Mouse (Mus musculus): ENCODE results near the gene Usp48. TPM values are rescaled to one million over a fixed set of nuclear protein-coding genes. Genes with fewer than 3 reads are reported as not detected.

Gene Usp48
- polyA plus RNA-seq, 1 experiment: 25.2 TPM

DNA sequence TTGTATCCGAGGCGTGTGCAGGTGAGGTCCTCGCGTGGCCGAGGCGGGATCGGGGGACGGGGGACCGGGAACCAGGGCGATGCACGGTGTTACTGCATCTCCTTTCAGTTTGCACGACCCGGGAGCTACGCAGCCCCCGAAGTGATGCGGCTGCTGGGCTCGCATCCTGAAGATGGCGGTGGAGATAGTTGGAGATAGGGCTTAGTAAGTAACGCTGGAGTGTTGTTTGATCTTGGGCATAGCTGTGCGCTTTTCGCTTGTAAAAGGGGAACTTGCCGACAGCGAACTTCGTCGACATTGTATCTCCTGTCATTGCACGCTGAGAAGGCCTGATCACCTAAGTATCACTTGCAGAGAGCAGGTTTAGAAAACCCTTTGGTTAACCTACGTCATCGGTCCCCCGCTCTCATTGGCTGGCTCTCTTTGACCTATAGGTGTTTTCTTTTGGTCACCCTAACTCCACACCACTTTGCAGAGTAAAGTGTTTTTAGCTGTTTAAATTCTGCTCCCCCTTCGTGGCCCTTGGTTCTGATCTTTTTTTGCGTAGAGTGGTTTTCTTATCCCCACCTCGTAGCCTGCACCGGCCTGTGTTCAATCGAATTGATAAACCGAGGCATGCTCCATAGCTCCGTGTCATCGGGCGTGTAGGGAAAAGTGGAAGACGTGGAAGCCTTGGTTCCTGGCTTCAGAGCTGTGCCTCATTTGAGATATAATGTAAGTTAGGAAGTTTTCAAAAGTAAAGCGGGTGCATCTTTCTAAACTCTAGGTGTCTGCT is 1.1 kb downstream of the Usp48 start:
- peak overlapping the region; percentile 54 for H3K27ac ChIP-seq (replicated peaks; ENCODE audit: low read depth, low read length)
- H3K4me3 ChIP-seq (ENCODE audit: insufficient read depth, low read depth, low read length): peak overlapping the region; percentile 92

DNA sequence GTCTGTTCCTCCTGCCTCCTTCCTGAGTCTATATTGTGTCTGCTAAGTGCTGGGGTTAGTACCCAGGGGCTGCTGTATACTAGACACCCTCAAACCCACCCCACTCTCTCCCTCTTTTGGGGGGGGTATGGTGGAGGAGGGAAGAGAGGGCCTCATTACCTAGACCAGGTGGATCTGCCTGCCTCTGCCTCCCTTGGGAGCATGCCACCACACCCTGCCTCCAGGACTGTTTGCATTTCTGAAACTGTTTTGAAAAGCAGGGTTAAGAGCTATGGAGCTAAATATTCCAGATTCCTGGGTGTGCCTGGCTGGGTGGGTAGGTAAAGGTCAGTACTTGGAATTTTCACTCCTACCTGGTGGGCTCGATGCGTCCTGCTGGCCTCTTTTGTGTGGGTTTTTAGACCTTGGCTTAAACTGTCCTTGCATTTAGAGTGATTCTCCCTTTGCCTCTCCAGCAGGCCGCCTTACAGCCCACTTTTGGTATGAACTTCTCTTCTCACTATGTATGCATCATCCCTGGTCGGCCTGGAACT is 3.6 kb downstream of the Usp48 start:
- Histone ChIP-seq H3K4me3 (ENCODE audit: insufficient read depth, low read depth, low read length) (no peak overlapping the region), H3K4me1 (ENCODE audit: control insufficient read depth, insufficient read depth, insufficient read length, low read length) (peaks cover 19% of the 10 kb centered on the region), H3K27ac (replicated peaks; ENCODE audit: low read depth, low read length) (no peak overlapping the region)

More for the DNA sequence above, 1.1 kb downstream of the Usp48 start:
- H3K4me1 ChIP-seq (ENCODE audit: control insufficient read depth, insufficient read depth, insufficient read length, low read length): peaks cover 19% of the 10 kb centered on the region

DNA sequence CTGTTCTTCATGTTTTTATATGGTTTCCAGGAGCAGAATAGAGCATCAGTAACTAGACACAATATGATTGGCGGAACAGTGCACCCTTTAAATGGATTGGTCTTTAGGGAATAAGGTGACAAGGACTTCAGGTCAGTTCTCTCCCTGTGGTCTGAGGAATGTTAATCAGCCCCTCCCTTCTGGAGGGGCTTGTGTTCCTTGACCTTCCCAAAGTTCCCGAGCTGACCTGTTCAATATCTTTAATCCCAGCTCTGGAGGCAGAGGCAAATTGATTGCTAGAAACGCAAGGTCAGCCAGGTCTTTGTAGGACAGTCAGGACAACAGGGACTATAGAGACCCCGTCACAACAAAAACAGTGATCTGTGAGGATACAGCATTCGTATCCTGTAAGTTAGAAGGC is 5.0 kb downstream of the Usp48 start:
- no peak overlapping the region for H3K4me3 ChIP-seq (ENCODE audit: insufficient read depth, low read depth, low read length)

GRCm38 (mm10) chr4:137603449-137604171 is 10.1 kb downstream of the Usp48 start:
- peaks cover 5% of the 10 kb centered on the region; the same call in 1 of the 2 replicates for H3K4me1 ChIP-seq (ENCODE audit: control insufficient read depth, insufficient read depth, insufficient read length, low read length)
- H3K27ac ChIP-seq (replicated peaks; ENCODE audit: low read depth, low read length): no peak overlapping the region
- H3K4me3 ChIP-seq (ENCODE audit: insufficient read depth, low read depth, low read length): no peak overlapping the region

More for the DNA sequence above, 5.0 kb downstream of the Usp48 start:
- peaks cover 19% of the 10 kb centered on the region for H3K4me1 ChIP-seq (ENCODE audit: control insufficient read depth, insufficient read depth, insufficient read length, low read length)
- no peak overlapping the region for H3K27ac ChIP-seq (replicated peaks; ENCODE audit: low read depth, low read length)

- Histone ChIP-seq H3K4me3 (ENCODE audit: insufficient read depth, low read depth, low read length) (no peak overlapping the region), H3K4me1 (ENCODE audit: control insufficient read depth, insufficient read depth, insufficient read length, low read length) (peaks cover 6% of the 10 kb centered on the region; the same call in 1 of the 2 replicates), H3K27ac (replicated peaks; ENCODE audit: low read depth, low read length) (no peak overlapping the region)
These were observed 13.5 kb downstream of the Usp48 start for GRCm38 (mm10) chr4:137607023-137607422.

DNA sequence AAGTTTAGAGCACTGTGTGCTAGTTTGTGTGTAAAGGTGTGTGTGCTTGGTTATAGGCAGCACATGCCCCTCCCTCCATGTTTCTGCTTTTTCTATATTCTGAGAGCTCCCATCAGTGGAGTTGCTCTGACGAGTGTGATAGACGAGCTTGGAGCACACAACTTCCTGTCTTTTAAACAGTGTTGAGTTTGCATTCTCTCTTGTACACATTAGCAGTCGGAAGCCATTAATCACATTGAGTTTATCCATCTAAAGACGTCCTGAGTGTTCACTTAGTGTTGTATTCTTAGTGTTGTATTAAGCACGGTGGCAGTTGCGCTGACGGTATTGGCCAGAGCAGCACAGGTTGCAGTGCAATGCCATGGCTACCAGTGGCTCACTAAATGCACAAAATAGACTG is 15.7 kb downstream of the Usp48 start:
- H3K4me3 ChIP-seq (ENCODE audit: insufficient read depth, low read depth, low read length): no peak overlapping the region
- H3K4me1 ChIP-seq (ENCODE audit: control insufficient read depth, insufficient read depth, insufficient read length, low read length): peaks cover 6% of the 10 kb centered on the region; the same call in 1 of the 2 replicates
- peak overlapping the region; percentile 70 for H3K27ac ChIP-seq (replicated peaks; ENCODE audit: low read depth, low read length)

DNA sequence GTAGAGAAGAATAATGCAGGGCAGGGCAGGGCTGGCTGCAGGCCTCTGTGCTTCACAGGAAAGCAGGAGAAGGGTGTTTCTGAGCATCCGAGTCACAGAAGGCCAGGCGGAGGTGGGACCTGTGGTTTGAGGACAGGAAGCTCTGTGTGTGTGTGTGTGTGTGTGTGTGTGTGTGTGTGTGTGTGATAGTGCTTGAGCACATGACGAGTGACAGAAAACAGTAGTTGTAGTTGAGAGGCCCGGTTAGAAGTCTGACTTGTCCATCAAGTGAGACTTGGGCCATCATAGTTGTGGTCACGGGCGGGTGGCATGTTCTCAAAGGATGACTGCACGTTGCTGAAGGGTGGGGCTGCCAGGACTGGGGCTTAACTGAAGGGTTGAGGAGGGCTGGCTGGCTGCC is 16.1 kb downstream of the Usp48 start:
- Histone ChIP-seq H3K4me1 (ENCODE audit: control insufficient read depth, insufficient read depth, insufficient read length, low read length) (peaks cover 6% of the 10 kb centered on the region; the same call in 1 of the 2 replicates), H3K4me3 (ENCODE audit: insufficient read depth, low read depth, low read length) (no peak overlapping the region), H3K27ac (replicated peaks; ENCODE audit: low read depth, low read length) (peak overlapping the region; percentile 70)

- Histone ChIP-seq H3K4me1 (ENCODE audit: control insufficient read depth, insufficient read depth, insufficient read length, low read length) (peaks cover 6% of the 10 kb centered on the region; the same call in 1 of the 2 replicates), H3K4me3 (ENCODE audit: insufficient read depth, low read depth, low read length) (no peak overlapping the region), H3K27ac (replicated peaks; ENCODE audit: low read depth, low read length) (peak overlapping the region; percentile 70)
These were observed 16.7 kb downstream of the Usp48 start for GRCm38 (mm10) chr4:137610256-137610655.

GRCm38 (mm10) chr4:137622847-137623246 is 29.3 kb downstream of the Usp48 start:
- H3K27ac ChIP-seq (replicated peaks; ENCODE audit: low read depth, low read length): no peak overlapping the region
- no peak overlapping the region for H3K4me3 ChIP-seq (ENCODE audit: insufficient read depth, low read depth, low read length)
- no peaks in the 10 kb centered on the region for H3K4me1 ChIP-seq (ENCODE audit: control insufficient read depth, insufficient read depth, insufficient read length, low read length)

DNA sequence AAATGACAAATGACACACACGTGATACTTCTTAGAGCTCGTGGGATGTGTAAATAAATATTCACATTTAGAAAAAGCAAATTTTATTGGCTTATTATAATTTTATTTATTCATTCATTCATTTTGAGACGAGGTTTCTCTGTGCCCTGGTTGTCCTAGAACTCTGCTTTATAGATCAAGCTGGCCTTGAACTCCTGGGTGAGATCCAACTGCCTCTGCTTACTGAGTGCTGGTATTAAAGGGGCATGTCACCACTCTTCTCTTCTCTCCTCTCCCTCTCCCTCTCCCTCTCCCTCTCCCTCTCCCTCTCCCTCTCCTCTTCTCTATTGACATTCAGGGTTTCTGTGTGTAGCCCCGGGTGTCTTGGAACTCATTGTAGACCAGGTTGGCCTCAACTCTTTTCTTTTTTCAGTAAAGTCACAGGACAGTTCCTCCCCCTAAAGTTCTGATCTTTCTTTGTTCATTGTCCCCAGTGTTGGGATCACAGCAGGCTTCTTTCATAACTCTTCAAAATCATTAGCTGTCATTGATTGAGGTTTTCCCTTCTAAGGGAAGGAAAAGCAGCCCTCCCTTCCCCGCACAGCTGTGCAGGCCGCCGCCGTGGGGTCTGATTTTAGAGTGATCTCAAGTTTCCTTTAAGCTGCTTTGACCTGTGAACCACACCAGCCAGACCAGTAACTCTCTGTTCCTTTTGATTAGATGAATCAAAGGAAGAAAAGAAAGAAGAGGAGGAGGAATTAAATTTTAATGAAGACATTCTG is 34.1 kb downstream of the Usp48 start:
- H3K27ac ChIP-seq (replicated peaks; ENCODE audit: low read depth, low read length): no peak overlapping the region
- peaks cover 8% of the 10 kb centered on the region for H3K4me1 ChIP-seq (ENCODE audit: control insufficient read depth, insufficient read depth, insufficient read length, low read length)
- H3K4me3 ChIP-seq (ENCODE audit: insufficient read depth, low read depth, low read length): no peak overlapping the region

DNA sequence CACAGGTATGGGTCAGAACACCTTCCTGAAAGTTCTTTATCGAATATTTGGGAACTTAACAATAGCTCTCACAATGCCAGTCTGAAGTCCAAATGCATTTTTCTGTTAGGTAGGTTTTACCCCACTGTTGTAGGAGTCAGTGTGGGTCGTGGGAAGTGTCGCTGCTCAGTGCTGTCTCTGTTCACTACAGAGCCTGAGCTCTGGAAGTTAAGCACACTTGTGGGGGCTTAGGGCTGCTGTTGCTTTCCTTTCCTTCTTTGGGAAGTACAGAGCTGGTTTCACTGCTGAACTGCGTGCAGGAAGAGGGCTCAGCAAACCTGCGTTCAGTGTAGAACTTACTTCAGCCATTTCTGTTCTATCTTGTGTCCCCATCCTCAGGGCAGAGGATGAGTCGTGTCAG is 34.8 kb downstream of the Usp48 start:
- H3K4me1 ChIP-seq (ENCODE audit: control insufficient read depth, insufficient read depth, insufficient read length, low read length): peaks cover 8% of the 10 kb centered on the region
- 0 out of 2 replicates have a peak overlapping the region, but pooled peaks have one; percentile 14 for H3K27ac ChIP-seq (replicated peaks; ENCODE audit: low read depth, low read length)
- no peak overlapping the region for H3K4me3 ChIP-seq (ENCODE audit: insufficient read depth, low read depth, low read length)

GRCm38 (mm10) chr4:137629354-137629753 is 35.8 kb downstream of the Usp48 start:
- Histone ChIP-seq H3K4me3 (ENCODE audit: insufficient read depth, low read depth, low read length) (no peak overlapping the region), H3K27ac (replicated peaks; ENCODE audit: low read depth, low read length) (0 out of 2 replicates have a peak overlapping the region, but pooled peaks have one; percentile 30), H3K4me1 (ENCODE audit: control insufficient read depth, insufficient read depth, insufficient read length, low read length) (peaks cover 8% of the 10 kb centered on the region)

- Histone ChIP-seq H3K4me1 (ENCODE audit: control insufficient read depth, insufficient read depth, insufficient read length, low read length) (peaks cover 8% of the 10 kb centered on the region), H3K4me3 (ENCODE audit: insufficient read depth, low read depth, low read length) (no peak overlapping the region), H3K27ac (replicated peaks; ENCODE audit: low read depth, low read length) (no peak overlapping the region)
These were observed 36.6 kb downstream of the Usp48 start for GRCm38 (mm10) chr4:137630153-137630552.

DNA sequence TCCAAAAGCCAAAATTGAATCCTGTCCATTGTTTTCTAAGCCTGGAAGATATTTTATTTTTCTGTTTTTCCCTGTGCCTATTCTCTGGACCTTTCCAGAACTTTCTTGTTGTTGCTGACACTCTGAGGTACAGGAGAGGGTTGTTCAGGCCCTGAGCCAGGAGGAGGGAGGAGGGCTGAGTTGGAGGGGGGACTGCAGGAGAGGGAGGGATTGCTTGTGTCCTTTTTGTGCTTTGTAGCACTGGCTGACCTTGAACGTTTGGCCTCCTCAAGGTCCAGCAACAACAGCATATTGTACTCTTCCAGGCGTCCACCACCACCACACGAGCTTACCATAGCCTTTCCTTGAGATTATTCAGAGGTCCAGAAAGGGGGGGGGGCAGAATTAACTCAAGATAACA is 38.0 kb downstream of the Usp48 start:
- H3K27ac ChIP-seq (replicated peaks; ENCODE audit: low read depth, low read length): peak overlapping the region; percentile 30
- peaks cover 8% of the 10 kb centered on the region for H3K4me1 ChIP-seq (ENCODE audit: control insufficient read depth, insufficient read depth, insufficient read length, low read length)
- no peak overlapping the region for H3K4me3 ChIP-seq (ENCODE audit: insufficient read depth, low read depth, low read length)

GRCm38 (mm10) chr4:137633394-137633793 is 39.8 kb downstream of the Usp48 start:
- H3K4me3 ChIP-seq (ENCODE audit: insufficient read depth, low read depth, low read length): no peak overlapping the region

More at GRCm38 (mm10) chr4:137633394-137633793, 39.8 kb downstream of the Usp48 start:
- H3K27ac ChIP-seq (replicated peaks; ENCODE audit: low read depth, low read length): no peak overlapping the region
- peaks cover 8% of the 10 kb centered on the region for H3K4me1 ChIP-seq (ENCODE audit: control insufficient read depth, insufficient read depth, insufficient read length, low read length)
